Mouse (Mus musculus): Measurements from ENCODE around the gene Ube2d3.
A peak's percentile ranks its signal among the peaks of the same experiment; 100 is the strongest.

GRCm38 (mm10) chr3:135505369-135505909 is 67.5 kb downstream of the Ube2d3 start:
- TF ChIP-seq CTCF (IDR thresholded peaks at IDR 0.05; ENCODE audit: low read depth) (peak; percentile 83), EP300 (optimal IDR thresholded peaks at IDR 0.05) (no peak)

Data from stomach, postnatal 0 days (tissue).